Mouse (Mus musculus): ENCODE data around the gene Kcna6. TPM values are rescaled to one million over a fixed set of nuclear protein-coding genes. Genes with fewer than 3 reads are reported as not detected.

Kcna6 gene
- polyA plus RNA-seq, 1 experiment from 2014 or later, result 7.4 TPM

DNA sequence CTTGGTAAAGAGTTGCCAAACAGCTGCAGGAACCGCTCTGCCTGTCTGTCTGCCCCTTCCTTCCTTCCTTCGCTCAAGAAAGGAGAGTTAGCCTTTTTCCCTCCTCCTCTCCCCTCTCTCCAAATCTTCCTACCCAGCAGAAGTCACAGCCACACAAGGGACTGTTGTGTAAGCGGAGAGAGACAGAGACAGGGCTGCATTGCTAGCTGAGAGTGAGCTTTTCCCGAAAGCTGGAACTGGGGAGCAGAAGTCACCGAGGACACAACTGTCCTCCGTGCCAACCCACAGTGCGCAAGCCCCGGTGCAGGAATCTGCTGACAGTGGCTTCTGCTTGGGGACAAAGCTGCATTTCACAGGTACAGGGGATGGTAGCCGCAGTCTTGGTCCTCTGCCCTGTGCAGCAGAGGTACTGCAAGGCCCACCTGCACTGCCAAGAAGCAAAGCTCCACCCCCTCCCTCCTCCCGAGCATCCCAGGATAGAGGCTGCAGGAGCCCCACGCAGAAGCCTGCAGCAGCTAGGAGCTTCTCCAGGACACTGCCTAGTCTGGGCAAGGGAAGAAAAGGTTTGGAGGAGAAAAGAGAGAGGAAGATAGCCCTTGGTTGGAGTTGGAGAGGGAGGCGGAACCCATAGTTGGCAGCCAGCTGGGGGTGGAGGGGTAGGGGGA lies 21.9 kb downstream of the Kcna6 start:
- 76% methylated on average over 12 of the region's 12 CpGs for WGBS
- no peak for ATAC-seq (ENCODE audit: low FRiP score, low read depth)

DNA sequence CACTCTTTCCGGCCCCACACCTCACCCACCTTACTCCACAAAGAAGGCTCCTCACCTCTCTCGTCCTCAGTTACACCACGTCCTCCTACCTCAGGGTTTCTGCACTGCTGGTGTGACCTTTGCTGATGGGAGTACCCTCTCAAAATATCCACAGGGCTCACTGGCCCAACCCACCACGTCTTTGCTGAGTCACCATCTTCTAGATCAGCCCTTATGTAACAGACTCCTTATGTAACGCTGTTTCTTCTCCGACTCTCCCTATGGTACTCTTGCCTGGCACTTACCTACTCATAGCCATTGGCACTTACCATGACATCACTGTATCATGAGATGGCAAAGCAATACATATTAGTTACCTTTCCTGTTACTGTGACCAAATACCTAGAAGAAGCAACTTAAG lies 27.9 kb downstream of the Kcna6 start:
- no peak overlapping the region for H3K9ac ChIP-seq (replicated peaks)
- ATAC-seq (ENCODE audit: low FRiP score, low read depth), result no peak
- no peak overlapping the region for H3K4me2 ChIP-seq (replicated peaks)
- WGBS, result 92% methylated on average over 6 of the region's 6 CpGs
- no peaks in the 10 kb centered on the region for H3K9me3 ChIP-seq
- H3K36me3 ChIP-seq, result no peaks in the 10 kb centered on the region
- no peaks in the 10 kb centered on the region for H3K4me1 ChIP-seq
- no peaks in the 10 kb centered on the region for H3K27me3 ChIP-seq
- no peak overlapping the region for H3K4me3 ChIP-seq
- H3K27ac ChIP-seq (replicated peaks), result no peak overlapping the region

More for the DNA sequence above, 21.9 kb downstream of the Kcna6 start:
- Histone ChIP-seq H3K36me3 (no peaks in the 10 kb centered on the region), H3K27ac (replicated peaks) (no peak overlapping the region), H3K4me1 (no peaks in the 10 kb centered on the region), H3K4me2 (replicated peaks) (no peak overlapping the region), H3K27me3 (no peaks in the 10 kb centered on the region), H3K4me3 (no peak overlapping the region), H3K9me3 (no peaks in the 10 kb centered on the region), H3K9ac (replicated peaks) (no peak overlapping the region)

DNA sequence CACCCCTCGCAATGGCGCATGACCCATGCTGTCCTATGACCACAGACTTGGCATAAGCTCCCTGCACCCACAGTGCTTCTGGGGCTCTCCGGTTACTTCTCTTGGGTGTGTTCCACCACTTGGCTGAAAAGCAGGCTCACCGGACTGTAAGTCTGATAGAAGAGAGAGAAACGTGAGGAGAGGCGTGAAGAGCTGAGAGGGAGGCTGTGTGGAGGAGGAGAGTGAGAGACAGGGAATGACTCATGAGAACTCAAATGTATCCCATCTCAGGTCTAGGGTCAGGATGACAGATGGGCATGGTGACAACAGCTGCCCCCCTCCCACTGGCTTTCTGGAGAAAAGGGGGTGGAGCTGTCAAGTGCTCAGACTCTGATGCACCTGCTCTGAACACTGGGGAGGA lies 34.5 kb downstream of the Kcna6 start:
- Histone ChIP-seq H3K36me3 (no peaks in the 10 kb centered on the region), H3K4me2 (replicated peaks) (no peak overlapping the region), H3K9me3 (no peaks in the 10 kb centered on the region), H3K9ac (replicated peaks) (no peak overlapping the region), H3K4me3 (no peak overlapping the region), H3K27me3 (peaks cover 17% of the 10 kb centered on the region), H3K4me1 (peaks cover 3% of the 10 kb centered on the region; the same call in 1 of the 2 replicates), H3K27ac (replicated peaks) (no peak overlapping the region)
- ATAC-seq (ENCODE audit: low FRiP score, low read depth), result no peak
- 76% methylated on average over 6 of the region's 6 CpGs for WGBS

DNA sequence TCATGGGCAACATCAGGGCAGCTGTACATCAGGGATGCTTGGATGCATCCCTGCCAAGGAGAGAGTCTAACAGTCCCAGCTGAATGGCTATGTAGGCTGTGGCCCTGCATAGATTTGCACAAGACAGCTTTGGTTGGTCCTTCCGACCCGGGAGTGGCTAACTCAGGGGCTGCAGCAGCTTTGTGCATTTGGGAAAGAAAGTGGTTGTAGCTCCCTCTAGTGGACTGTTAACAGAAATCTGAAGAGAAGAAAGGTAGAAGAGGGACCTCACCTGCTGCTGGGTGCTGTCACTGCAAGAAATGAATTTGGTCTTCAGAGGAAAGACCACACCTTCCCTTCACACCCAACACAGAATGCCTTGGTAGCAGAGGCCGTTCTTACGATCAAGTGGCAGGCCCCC lies 36.0 kb downstream of the Kcna6 start:
- Histone ChIP-seq H3K36me3 (no peaks in the 10 kb centered on the region), H3K9me3 (no peaks in the 10 kb centered on the region), H3K4me2 (replicated peaks) (no peak overlapping the region), H3K27me3 (peaks cover 22% of the 10 kb centered on the region), H3K4me1 (peaks cover 3% of the 10 kb centered on the region; the same call in 1 of the 2 replicates), H3K4me3 (no peak overlapping the region), H3K9ac (replicated peaks) (no peak overlapping the region), H3K27ac (replicated peaks) (no peak overlapping the region)
- WGBS, result 27% methylated on average over 4 of the region's 4 CpGs
- no peak; the same call in 1 of the 2 replicates for ATAC-seq (ENCODE audit: low FRiP score, low read depth)

DNA sequence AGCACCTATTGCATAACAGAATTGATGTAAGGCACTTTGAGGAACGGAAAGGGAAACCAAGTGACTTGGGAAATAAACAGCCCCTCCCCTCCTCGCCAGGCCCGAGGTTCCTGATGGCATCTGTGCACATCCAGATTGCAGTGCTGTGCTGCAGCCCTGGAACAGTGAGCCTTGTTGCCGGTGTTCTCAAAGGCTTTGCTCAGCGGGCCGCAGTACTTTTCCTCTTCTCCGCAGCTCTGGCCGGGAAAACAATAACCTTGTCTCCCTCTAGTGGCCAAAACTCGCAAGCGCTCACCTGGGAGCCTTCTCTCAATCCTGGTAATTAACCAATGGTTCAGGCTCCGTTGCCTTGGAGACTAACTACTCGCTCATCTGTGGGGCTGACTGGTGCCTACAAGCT lies 38.4 kb downstream of the Kcna6 start:
- peaks cover 3% of the 10 kb centered on the region; the same call in 1 of the 2 replicates for H3K4me1 ChIP-seq
- H3K9ac ChIP-seq (replicated peaks), result no peak overlapping the region
- H3K36me3 ChIP-seq, result no peaks in the 10 kb centered on the region
- no peak overlapping the region for H3K4me3 ChIP-seq
- peak overlapping the region; percentile 34 for H3K4me2 ChIP-seq (replicated peaks)
- no peaks in the 10 kb centered on the region for H3K9me3 ChIP-seq
- peaks cover 22% of the 10 kb centered on the region for H3K27me3 ChIP-seq
- WGBS, result 3% methylated on average over 12 of the region's 12 CpGs
- H3K27ac ChIP-seq (replicated peaks), result no peak overlapping the region
- peak; percentile 75 for ATAC-seq (ENCODE audit: low FRiP score, low read depth)

DNA sequence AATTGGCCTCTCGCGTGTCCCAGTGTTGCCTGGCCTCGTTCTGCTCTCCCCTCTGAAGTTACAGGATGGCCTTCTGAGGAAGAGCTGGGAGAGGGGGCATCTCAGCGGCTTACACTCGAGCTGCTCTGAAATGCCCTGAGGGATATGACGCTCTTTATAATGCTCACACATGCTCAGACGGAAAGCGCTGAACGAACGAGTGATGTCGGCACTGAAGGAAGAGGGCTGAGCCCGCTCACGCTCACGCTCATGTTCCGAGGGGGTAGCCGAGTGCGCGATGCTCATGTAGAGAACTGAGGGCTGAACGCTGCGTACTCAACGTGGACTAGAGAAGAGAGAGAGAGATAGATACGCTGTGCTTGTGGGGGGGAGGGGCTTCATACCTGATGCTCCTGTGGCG lies 39.3 kb downstream of the Kcna6 start:
- peaks cover 22% of the 10 kb centered on the region for H3K27me3 ChIP-seq
- peaks cover 3% of the 10 kb centered on the region; the same call in 1 of the 2 replicates for H3K4me1 ChIP-seq
- no peak overlapping the region for H3K9ac ChIP-seq (replicated peaks)
- no peaks in the 10 kb centered on the region for H3K9me3 ChIP-seq
- no peak overlapping the region for H3K27ac ChIP-seq (replicated peaks)
- no peak for ATAC-seq (ENCODE audit: low FRiP score, low read depth)
- no peaks in the 10 kb centered on the region for H3K36me3 ChIP-seq
- H3K4me2 ChIP-seq (replicated peaks), result no peak overlapping the region
- no peak overlapping the region for H3K4me3 ChIP-seq
- 80% methylated on average over 23 of the region's 23 CpGs for WGBS

DNA sequence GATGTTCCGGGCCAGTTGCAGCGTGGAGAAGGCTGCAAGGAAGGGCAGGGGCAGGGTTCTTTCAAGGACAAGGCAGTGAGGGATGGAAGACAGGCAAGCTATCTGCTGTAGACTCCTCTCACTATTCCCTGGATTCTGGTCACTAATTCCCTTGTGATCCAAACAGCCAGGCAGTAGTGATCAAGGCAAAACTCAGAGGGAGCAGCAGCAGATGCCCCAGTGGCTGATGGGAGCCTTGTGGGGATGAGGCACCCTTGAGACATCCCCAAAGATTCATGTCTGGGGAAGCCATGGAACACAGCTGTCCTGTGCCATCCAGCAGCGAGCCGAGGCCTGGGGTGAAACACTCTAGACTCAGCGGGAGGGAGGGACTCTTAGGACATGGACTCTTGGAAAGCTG lies 40.5 kb downstream of the Kcna6 start:
- Histone ChIP-seq H3K4me3 (no peak overlapping the region), H3K27me3 (peaks cover 22% of the 10 kb centered on the region), H3K27ac (replicated peaks) (no peak overlapping the region), H3K9ac (replicated peaks) (no peak overlapping the region), H3K9me3 (no peaks in the 10 kb centered on the region), H3K4me2 (replicated peaks) (no peak overlapping the region), H3K36me3 (no peaks in the 10 kb centered on the region), H3K4me1 (peaks cover 3% of the 10 kb centered on the region; the same call in 1 of the 2 replicates)
- 70% methylated on average over 5 of the region's 5 CpGs for WGBS
- ATAC-seq (ENCODE audit: low FRiP score, low read depth), result no peak

DNA sequence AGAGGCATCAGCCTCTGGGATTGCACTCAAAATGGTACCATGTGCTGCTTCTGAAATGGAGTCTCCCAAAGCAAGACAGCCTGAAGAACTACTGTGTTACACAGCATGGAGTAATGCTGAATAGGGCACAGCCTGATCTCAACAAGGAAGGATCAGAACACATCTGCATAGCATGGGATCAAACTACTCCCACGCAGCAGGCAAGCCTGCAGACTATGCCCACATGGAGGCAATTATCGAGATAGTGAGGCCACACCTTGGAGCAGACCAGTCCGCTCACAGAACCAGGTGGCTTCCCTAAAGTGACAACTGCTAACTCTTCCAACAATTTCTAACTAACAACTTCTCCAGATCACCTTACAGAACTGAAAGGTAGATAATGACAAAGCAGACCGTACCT lies 53.4 kb downstream of the Kcna6 start:
- Histone ChIP-seq H3K9ac (replicated peaks) (no peak overlapping the region), H3K27ac (replicated peaks) (no peak overlapping the region), H3K36me3 (no peaks in the 10 kb centered on the region), H3K9me3 (no peaks in the 10 kb centered on the region), H3K4me1 (no peaks in the 10 kb centered on the region), H3K4me3 (no peak overlapping the region), H3K4me2 (replicated peaks) (no peak overlapping the region), H3K27me3 (no peaks in the 10 kb centered on the region)
- 76% methylated on average over 4 of the region's 4 CpGs for WGBS
- no peak for ATAC-seq (ENCODE audit: low FRiP score, low read depth)

DNA sequence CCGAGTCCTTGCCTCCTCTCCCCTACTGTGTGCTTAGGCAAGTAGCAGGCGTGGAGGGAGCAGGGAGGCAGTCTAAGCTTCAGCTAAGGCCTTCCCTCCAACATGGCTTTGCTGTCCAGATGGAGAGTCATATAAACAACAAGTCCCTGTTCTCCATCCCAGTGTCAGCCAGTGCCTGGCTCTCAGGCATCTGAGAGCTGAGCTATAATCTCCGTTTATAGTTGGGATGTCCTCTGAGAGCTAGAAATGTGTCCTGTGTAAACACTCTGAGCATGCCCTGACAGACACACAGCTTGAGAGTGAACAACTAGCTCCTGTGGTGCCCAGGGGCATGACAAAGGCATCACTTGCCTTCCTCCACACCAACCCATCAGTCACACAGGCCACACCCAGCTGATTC lies 55.3 kb downstream of the Kcna6 start:
- no peaks in the 10 kb centered on the region for H3K36me3 ChIP-seq
- H3K4me3 ChIP-seq, result no peak overlapping the region
- no peak overlapping the region for H3K4me2 ChIP-seq (replicated peaks)
- no peak overlapping the region for H3K9ac ChIP-seq (replicated peaks)
- ATAC-seq (ENCODE audit: low FRiP score, low read depth), result no peak
- no peaks in the 10 kb centered on the region for H3K27me3 ChIP-seq
- H3K4me1 ChIP-seq, result no peaks in the 10 kb centered on the region
- no peaks in the 10 kb centered on the region for H3K9me3 ChIP-seq
- H3K27ac ChIP-seq (replicated peaks), result no peak overlapping the region
- WGBS, result 69% methylated on average over 3 of the region's 3 CpGs

DNA sequence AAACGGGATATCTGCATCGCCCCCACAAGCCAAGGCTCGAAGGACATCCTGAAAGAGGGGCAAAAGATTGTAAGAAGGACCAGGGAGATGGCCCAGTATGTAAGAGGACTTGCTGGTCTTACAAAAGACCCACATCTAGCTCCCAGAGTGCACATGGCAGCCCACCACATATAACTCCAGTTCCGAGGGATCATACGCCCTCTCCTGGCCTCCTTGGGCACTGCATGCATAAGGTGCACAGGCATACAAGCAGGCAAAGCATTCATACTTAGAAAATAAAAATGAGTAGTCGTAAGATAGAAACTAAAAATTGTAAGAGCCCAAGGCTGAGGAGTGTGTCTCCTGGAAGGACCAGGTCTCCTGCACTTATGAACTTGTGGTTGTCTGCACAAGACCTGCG lies 61.5 kb downstream of the Kcna6 start:
- Histone ChIP-seq H3K36me3 (no peaks in the 10 kb centered on the region), H3K27ac (replicated peaks) (no peak overlapping the region), H3K27me3 (no peaks in the 10 kb centered on the region; the same call in 1 of the 2 replicates), H3K4me1 (0 out of 2 replicates have a peak, but pooled peaks cover 5% of the 10 kb centered on the region), H3K9me3 (no peaks in the 10 kb centered on the region), H3K4me3 (no peak overlapping the region), H3K4me2 (replicated peaks) (no peak overlapping the region), H3K9ac (replicated peaks) (no peak overlapping the region)
- ATAC-seq (ENCODE audit: low FRiP score, low read depth), result no peak
- WGBS, result 67% methylated on average over 7 of the region's 7 CpGs

DNA sequence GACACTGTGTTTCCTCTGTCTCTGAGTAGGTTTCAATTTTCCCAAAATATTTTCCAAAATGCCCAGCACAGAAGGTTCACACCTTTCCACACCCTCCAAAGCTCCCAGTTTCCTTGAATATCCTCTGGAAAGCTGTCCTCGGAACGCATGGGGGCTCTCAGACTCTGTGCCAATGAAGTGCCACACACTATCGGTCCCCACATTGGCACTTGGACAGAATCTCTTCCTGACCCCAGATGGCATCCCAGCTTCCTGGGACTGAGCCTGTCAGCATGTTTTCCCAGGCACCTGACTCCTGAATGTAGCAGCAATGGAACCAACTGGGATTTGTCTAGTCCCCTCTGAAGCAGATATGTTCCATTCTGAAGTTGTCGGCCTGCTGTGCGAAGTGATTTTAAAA lies 73.5 kb downstream of the Kcna6 start:
- 94% methylated on average over 5 of the region's 5 CpGs for WGBS

DNA sequence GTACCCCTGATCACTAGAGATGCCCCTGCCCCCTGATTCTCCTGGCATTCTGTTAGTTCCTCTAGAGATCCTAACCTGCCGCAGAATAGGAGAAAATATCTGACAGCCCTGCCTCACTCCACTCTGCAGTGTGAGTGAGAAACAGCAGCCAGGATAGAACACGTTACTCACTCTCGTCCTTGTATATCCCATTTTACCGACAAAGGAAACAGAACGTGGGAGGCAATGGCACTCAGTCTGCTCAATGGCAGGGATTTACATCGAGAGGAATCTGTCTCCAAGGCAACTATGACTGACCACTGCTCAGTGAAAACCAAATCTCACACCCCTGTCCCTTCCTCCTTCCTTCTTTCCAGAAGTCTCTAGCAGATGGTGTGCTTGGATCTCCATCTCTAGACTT lies 74.4 kb downstream of the Kcna6 start:
- Histone ChIP-seq H3K4me3 (no peak overlapping the region), H3K27ac (replicated peaks) (no peak overlapping the region), H3K4me2 (replicated peaks) (no peak overlapping the region), H3K9ac (replicated peaks) (no peak overlapping the region), H3K36me3 (no peaks in the 10 kb centered on the region), H3K9me3 (no peaks in the 10 kb centered on the region), H3K27me3 (peaks cover 32% of the 10 kb centered on the region), H3K4me1 (no peaks in the 10 kb centered on the region)
- ATAC-seq (ENCODE audit: low FRiP score, low read depth), result no peak
- 25% methylated on average over 6 of the region's 6 CpGs for WGBS

More for the DNA sequence above, 73.5 kb downstream of the Kcna6 start:
- no peak for ATAC-seq (ENCODE audit: low FRiP score, low read depth)
- no peaks in the 10 kb centered on the region for H3K9me3 ChIP-seq
- no peak overlapping the region for H3K4me3 ChIP-seq
- no peak overlapping the region for H3K9ac ChIP-seq (replicated peaks)
- H3K4me2 ChIP-seq (replicated peaks), result no peak overlapping the region
- H3K27ac ChIP-seq (replicated peaks), result no peak overlapping the region
- H3K36me3 ChIP-seq, result no peaks in the 10 kb centered on the region
- no peaks in the 10 kb centered on the region for H3K4me1 ChIP-seq
- peaks cover 32% of the 10 kb centered on the region for H3K27me3 ChIP-seq

DNA sequence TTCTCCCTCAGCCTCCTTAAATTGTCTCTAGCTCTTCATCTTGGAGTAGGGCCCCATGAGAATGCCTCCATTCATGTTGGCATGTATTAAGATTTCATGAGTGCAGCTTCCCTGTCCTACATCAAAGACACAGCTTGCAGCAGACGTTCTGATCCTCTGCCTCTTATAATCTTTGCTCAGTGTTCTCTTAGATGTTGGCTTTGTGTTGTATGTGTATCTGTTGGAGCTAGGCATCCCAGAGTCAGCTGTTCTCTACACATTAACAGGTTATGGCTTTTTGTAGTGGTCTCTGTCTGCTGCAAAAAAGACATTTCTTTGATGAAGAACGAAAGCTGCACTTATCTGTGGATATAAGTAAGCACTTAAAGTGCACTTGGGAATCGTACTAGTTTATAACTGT lies 75.9 kb downstream of the Kcna6 start:
- H3K9me3 ChIP-seq, result no peaks in the 10 kb centered on the region
- no peak for ATAC-seq (ENCODE audit: low FRiP score, low read depth)
- peaks cover 27% of the 10 kb centered on the region for H3K27me3 ChIP-seq
- H3K27ac ChIP-seq (replicated peaks), result no peak overlapping the region
- 71% methylated on average over 3 of the region's 3 CpGs for WGBS
- no peak overlapping the region for H3K4me3 ChIP-seq
- H3K4me1 ChIP-seq, result no peaks in the 10 kb centered on the region
- no peaks in the 10 kb centered on the region for H3K36me3 ChIP-seq
- H3K9ac ChIP-seq (replicated peaks), result no peak overlapping the region
- H3K4me2 ChIP-seq (replicated peaks), result no peak overlapping the region
